Mouse (Mus musculus) spleen, adult 2 months (tissue): ENCODE data around the gene Nudt9. TPM values are rescaled to one million over a fixed set of nuclear protein-coding genes. Genes with fewer than 3 reads are reported as not detected.

ENCODE experiments used
- DNase-seq, 2 experiments: peaks; one replicate each; pipeline versions ENCODE4 v3.0.0 to v3.0.0-alpha.2; 2012 to 2021; ENCODE audit warnings: low spot score in 2 of 2, low read depth in 1 of 2
- H3K27ac ChIP-seq: fragments of 200-500 bp; 2 replicates; pipeline ENCODE4 v1.5.1; 2012; ENCODE audit warnings: low read length, inconsistent platforms; ENCODE audit not compliant: insufficient read depth
- H3K27me3 ChIP-seq: fragments of 200-500 bp; 2 replicates; pipeline ENCODE4 v1.6.1; 2012; ENCODE audit warnings: mild to moderate bottlenecking, moderate library complexity, low read length, inconsistent platforms; ENCODE audit not compliant: control insufficient read depth, insufficient read depth
- H3K36me3 ChIP-seq: fragments of 200-500 bp; 2 replicates; pipeline ENCODE4 v1.6.1; 2012; ENCODE audit warnings: mild to moderate bottlenecking, low read length, inconsistent platforms; ENCODE audit not compliant: control insufficient read depth, insufficient read depth
- H3K4me1 ChIP-seq: fragments of 200-500 bp; 2 replicates; pipeline ENCODE4 v1.6.1; 2011; ENCODE audit warnings: inconsistent platforms; ENCODE audit not compliant: control insufficient read depth, insufficient read depth, insufficient read length
- H3K4me3 ChIP-seq: fragments of 200-500 bp; 2 replicates; pipeline ENCODE4 v1.5.1; 2011; ENCODE audit warnings: mild to moderate bottlenecking, inconsistent platforms; ENCODE audit not compliant: insufficient read depth, insufficient read length; ENCODE audit errors: extremely low read depth
- CTCF ChIP-seq: fragments of 200-500 bp; IDR thresholded peaks from 2 replicates; pipeline ENCODE4 v1.5.1; 2011; ENCODE audit warnings: mild to moderate bottlenecking, inconsistent platforms; ENCODE audit not compliant: insufficient read depth, insufficient read length, insufficient replicate concordance; ENCODE audit errors: extremely low read depth
- POLR2A ChIP-seq: fragments of 200-500 bp; IDR thresholded peaks from 2 replicates; pipeline ENCODE4 v1.6.1; 2011; ENCODE audit warnings: low read depth, low read length, inconsistent platforms
- WGBS: fragments of 180-500 bp; shearing (Covaris S2); methylation state at CpG from one replicate; pipeline ENCODE4 v1.1.7; 2018; 5-methylcytosine and 5-hydroxymethylcytosine counted together
- polyA plus RNA-seq: library from polyadenylated mRNA; depleted of rRNA; stranded (reverse); fragments of >200 nt; gene quantifications from 2 replicates; pipeline ENCODE4 v1.2.3, GENCODE M21; 2012

Gene Nudt9
- polyA plus RNA-seq, 1 experiment = 27.7 TPM

GRCm38 (mm10) chr5:104085366-104085765, 39.3 kb downstream of the Nudt9 start:
- no peaks in the 10 kb centered on the region for H3K27me3 ChIP-seq
- no peaks in the 10 kb centered on the region for H3K4me1 ChIP-seq
- H3K27ac ChIP-seq = no peak overlapping the region
- H3K4me3 ChIP-seq = no peak overlapping the region
- DNase-seq = no peak
- no peaks in the 10 kb centered on the region for H3K36me3 ChIP-seq
- WGBS = 89% methylated on average over 9 of the region's 9 CpGs
- TF ChIP-seq CTCF (no peak), POLR2A (no peak)

- H3K4me1 ChIP-seq = no peaks in the 10 kb centered on the region
- no peak overlapping the region for H3K27ac ChIP-seq
- TF ChIP-seq POLR2A = no peak
- TF ChIP-seq CTCF = no peak
- 80% methylated on average over 2 of the region's 2 CpGs for WGBS
- no peak for DNase-seq
- no peaks in the 10 kb centered on the region for H3K36me3 ChIP-seq
- no peaks in the 10 kb centered on the region for H3K27me3 ChIP-seq
- H3K4me3 ChIP-seq = no peak overlapping the region
Measured at GRCm38 (mm10) chr5:104089751-104090150, 43.6 kb downstream of the Nudt9 start.

DNA sequence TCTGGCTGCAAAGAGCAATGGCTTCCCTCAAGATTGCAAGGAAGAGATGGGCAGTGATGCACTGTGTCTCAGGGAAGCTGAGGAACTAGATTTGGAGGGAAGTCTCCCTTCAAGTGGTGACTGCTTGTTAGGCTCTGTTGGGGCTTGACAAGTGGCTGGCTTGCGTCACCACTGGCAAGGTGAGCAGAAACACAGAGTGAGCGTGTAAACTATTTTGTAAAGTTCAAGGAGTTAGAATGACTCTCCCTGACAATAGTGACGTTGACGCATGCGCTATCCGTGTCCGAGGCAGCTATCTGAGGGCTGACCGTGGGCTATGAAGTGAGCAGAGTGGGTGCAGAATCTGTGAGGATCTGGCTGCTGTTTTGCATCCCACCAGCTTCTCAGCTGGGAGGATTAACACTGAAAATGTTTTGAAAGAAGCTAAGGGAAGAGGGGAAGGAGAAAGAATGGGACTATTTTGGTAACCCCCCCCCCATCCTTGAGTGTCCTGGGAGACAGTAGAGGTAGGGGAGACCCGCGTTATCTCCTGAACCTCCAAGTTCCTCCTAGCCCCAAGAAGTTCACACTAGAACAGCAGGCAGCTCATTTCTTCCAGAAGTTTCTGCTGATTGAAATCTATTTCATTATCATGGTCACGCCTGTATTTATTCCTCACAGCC, 49.4 kb downstream of the Nudt9 start:
- Histone ChIP-seq H3K27me3 (no peaks in the 10 kb centered on the region), H3K27ac (no peak overlapping the region; the same call in 1 of the 2 replicates), H3K4me1 (no peaks in the 10 kb centered on the region), H3K4me3 (no peak overlapping the region), H3K36me3 (no peaks in the 10 kb centered on the region)
- no peak for TF ChIP-seq CTCF
- TF ChIP-seq POLR2A = no peak
- DNase-seq = no peak
- WGBS = 65% methylated on average over 11 of the region's 11 CpGs

DNA sequence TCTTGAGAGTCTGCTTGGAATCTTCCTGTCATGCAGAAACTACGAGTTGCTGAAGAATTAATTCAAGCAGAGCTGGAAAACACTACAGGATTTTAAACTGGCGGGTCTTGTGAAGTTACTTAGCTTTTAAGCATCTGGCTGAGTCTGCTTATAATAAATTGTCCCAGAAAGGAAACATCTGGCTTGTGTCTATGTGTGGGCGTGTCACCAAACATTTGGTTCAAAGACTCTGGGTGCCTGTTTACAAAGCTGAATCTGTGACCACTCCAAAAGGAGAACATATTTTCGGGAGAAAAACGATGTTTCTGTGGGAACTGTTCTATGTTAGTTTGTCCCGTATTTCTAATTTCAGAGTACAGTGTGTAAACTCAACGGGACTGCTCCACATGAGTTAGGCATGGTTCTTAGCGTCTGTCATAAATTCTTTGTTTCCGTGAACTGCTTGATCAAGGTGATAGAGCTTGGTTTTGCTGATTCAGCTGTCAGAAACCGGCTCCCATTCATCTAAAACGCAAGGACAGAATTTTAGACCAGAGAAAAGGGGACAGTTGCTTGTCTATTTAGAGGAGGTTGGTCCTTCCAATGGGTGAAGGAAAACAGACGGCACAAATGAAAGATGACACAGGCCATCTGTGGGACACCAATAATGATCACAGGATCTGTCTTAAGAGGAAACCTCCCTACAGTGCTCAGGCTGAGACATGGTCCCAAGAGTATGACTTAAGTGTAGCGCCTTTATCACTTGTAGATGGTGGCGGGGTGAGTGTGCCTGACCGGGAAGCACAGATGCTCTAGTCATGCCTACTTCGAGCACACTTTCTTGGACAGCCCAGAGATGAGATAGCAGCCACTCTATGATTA, 50.2 kb downstream of the Nudt9 start:
- WGBS = 42% methylated on average over 16 of the region's 16 CpGs
- DNase-seq = no peak
- Histone ChIP-seq H3K36me3 (no peaks in the 10 kb centered on the region), H3K4me1 (no peaks in the 10 kb centered on the region), H3K27me3 (no peaks in the 10 kb centered on the region), H3K4me3 (no peak overlapping the region), H3K27ac (no peak overlapping the region)
- TF ChIP-seq POLR2A (no peak), CTCF (no peak)

- Histone ChIP-seq H3K27me3 (no peaks in the 10 kb centered on the region), H3K4me3 (no peak overlapping the region), H3K36me3 (no peaks in the 10 kb centered on the region), H3K27ac (no peak overlapping the region), H3K4me1 (no peaks in the 10 kb centered on the region)
- TF ChIP-seq POLR2A (no peak), CTCF (no peak)
- no peak for DNase-seq
- WGBS = 75% methylated on average over 10 of the region's 10 CpGs
Measured at GRCm38 (mm10) chr5:104101678-104102531, 55.8 kb downstream of the Nudt9 start.

GRCm38 (mm10) chr5:104103171-104103570, 57.1 kb downstream of the Nudt9 start:
- TF ChIP-seq POLR2A = no peak
- no peak for TF ChIP-seq CTCF
- Histone ChIP-seq H3K27me3 (no peaks in the 10 kb centered on the region), H3K4me3 (no peak overlapping the region), H3K36me3 (no peaks in the 10 kb centered on the region), H3K4me1 (no peaks in the 10 kb centered on the region), H3K27ac (no peak overlapping the region)
- WGBS = 73% methylated on average over 4 of the region's 4 CpGs
- DNase-seq = no peak
